Mouse (Mus musculus) liver, adult 2 months (tissue): ENCODE results near the gene Ptch1.

Source experiments
- CTCF ChIP-seq: fragments of 200-500 bp; IDR thresholded peaks from 2 replicates; pipeline ENCODE4 v1.5.1; 2011; ENCODE audit warnings: low read depth, low read length, control low read depth
- POLR2A ChIP-seq: fragments of 200-500 bp; IDR thresholded peaks from 2 replicates; pipeline ENCODE4 v1.6.1; 2011; ENCODE audit warnings: low read length, control low read depth; ENCODE audit not compliant: insufficient read depth; ENCODE audit errors: extremely low read depth

DNA sequence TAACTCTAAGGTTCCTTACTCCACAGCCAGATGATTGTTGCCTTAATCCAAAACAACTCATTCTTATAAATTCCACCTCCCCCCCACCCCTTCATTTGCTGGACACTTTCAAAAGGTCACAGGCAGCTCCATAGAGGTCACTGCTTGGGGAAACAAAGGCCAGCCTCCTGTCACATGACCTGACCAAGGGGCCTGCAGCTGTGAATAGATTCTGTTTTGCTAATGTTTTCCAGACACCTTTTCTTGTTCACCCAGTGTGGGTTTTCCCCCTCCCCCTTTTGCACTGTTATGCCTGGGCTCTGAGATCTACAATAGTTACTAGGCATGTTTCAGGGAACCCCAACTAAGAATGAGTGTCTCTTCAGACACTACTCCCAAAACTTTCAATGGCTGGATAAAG is 31.9 kb downstream of the Ptch1 start:
- TF ChIP-seq POLR2A: no peak
- no peak for TF ChIP-seq CTCF
